Mouse (Mus musculus) olfactory bulb, adult 2 months (tissue): ENCODE data around the gene Ak9.

Experiments
- CTCF ChIP-seq: fragments of 200-500 bp; IDR thresholded peaks from 2 replicates; pipeline ENCODE4 v1.5.1; 2012; ENCODE audit warnings: low read depth, mild to moderate bottlenecking, low read length, moderate library complexity; ENCODE audit not compliant: insufficient read depth
- POLR2A ChIP-seq: fragments of 200-500 bp; IDR thresholded peaks from 2 replicates; pipeline ENCODE4 v1.6.1; 2012; ENCODE audit warnings: mild to moderate bottlenecking, low read depth, low read length, moderate library complexity; ENCODE audit not compliant: insufficient read depth

- TF ChIP-seq CTCF (no peak), POLR2A (no peak)
Observed at GRCm38 (mm10) chr10:41401097-41401496, 97.3 kb downstream of the Ak9 start.
